Mouse (Mus musculus) embryo, embryonic 10 days (tissue): ENCODE data around the gene Prkce.
"Not testable (repeated sequence)": the region's sequence is repeated elsewhere in the genome, so short reads cannot be mapped to it uniquely, and the experiment has no call there.

Experiments
- DNase-seq: peaks from one replicate; pipeline ENCODE4 v3.0.0-alpha.2; 2015; ENCODE audit warnings: low spot score

Prkce gene

GRCm38 (mm10) chr17:86477401-86477800 lies 309.8 kb downstream of the Prkce start:
- not testable (repeated sequence) for DNase-seq

- no peak for DNase-seq
These were observed 311.8 kb downstream of the Prkce start for GRCm38 (mm10) chr17:86479406-86479805.

GRCm38 (mm10) chr17:86482675-86483074 lies 315.1 kb downstream of the Prkce start:
- DNase-seq, result no peak

GRCm38 (mm10) chr17:86484087-86484737 lies 316.6 kb downstream of the Prkce start:
- DNase-seq, result peak; percentile 79

- no peak for DNase-seq
These were observed 319.1 kb downstream of the Prkce start for GRCm38 (mm10) chr17:86486657-86487056.

- DNase-seq, result no peak
These were observed 319.9 kb downstream of the Prkce start for GRCm38 (mm10) chr17:86487450-86487849.

GRCm38 (mm10) chr17:86489827-86490226 lies 322.2 kb downstream of the Prkce start:
- no peak for DNase-seq

GRCm38 (mm10) chr17:86492376-86492775 lies 324.8 kb downstream of the Prkce start:
- DNase-seq, result no peak

- DNase-seq, result peak; percentile 8
These were observed 326.4 kb downstream of the Prkce start for GRCm38 (mm10) chr17:86493891-86494420.

- DNase-seq, result no peak
These were observed 326.9 kb downstream of the Prkce start for GRCm38 (mm10) chr17:86494494-86494893.

GRCm38 (mm10) chr17:86494895-86495294 lies 327.3 kb downstream of the Prkce start:
- no peak for DNase-seq

GRCm38 (mm10) chr17:86496123-86496771 lies 328.7 kb downstream of the Prkce start:
- peak; percentile 81 for DNase-seq

- no peak for DNase-seq
These were observed 329.7 kb downstream of the Prkce start for GRCm38 (mm10) chr17:86497302-86497701.

GRCm38 (mm10) chr17:86499359-86500045 lies 331.9 kb downstream of the Prkce start:
- peak; percentile 16 for DNase-seq

GRCm38 (mm10) chr17:86501393-86501792 lies 333.8 kb downstream of the Prkce start:
- no peak for DNase-seq

GRCm38 (mm10) chr17:86503208-86503897 lies 335.8 kb downstream of the Prkce start:
- no peak for DNase-seq

GRCm38 (mm10) chr17:86505183-86505631 lies 337.6 kb downstream of the Prkce start, which contains the start of gene Gm10309:
Gene Gm10309 (minus strand): TSS chr17:86505232.
- DNase-seq, result no peak

GRCm38 (mm10) chr17:86506881-86507280 lies 339.3 kb downstream of the Prkce start:
- DNase-seq, result no peak

GRCm38 (mm10) chr17:86507342-86508211 lies 340.0 kb downstream of the Prkce start:
- no peak for DNase-seq

- DNase-seq, result no peak
These were observed 340.6 kb downstream of the Prkce start for GRCm38 (mm10) chr17:86508212-86508490.

- DNase-seq, result no peak
These were observed 342.3 kb downstream of the Prkce start for GRCm38 (mm10) chr17:86509871-86510270.
